Mouse (Mus musculus): ENCODE data around the gene Ccdc14. TPM values are rescaled to one million over a fixed set of nuclear protein-coding genes. Genes with fewer than 3 reads are reported as not detected.
A peak's percentile ranks its signal among the peaks of the same experiment; 100 is the strongest.
"Not testable (repeated sequence)": the region's sequence is repeated elsewhere in the genome, so short reads cannot be mapped to it uniquely, and the experiment has no call there.

Ccdc14 gene
- polyA plus RNA-seq, 1 experiment from 2014 or later: 4.4 TPM

GRCm38 (mm10) chr16:34728610-34729009 lies 38.2 kb downstream of the Ccdc14 start:
- not testable (repeated sequence) for H3K9ac ChIP-seq; H3K9me3 ChIP-seq (replicated peaks); H3K4me2 ChIP-seq; H3K4me1 ChIP-seq; ATAC-seq; H3K27me3 ChIP-seq (replicated peaks); H3K36me3 ChIP-seq; H3K27ac ChIP-seq; H3K4me3 ChIP-seq

DNA sequence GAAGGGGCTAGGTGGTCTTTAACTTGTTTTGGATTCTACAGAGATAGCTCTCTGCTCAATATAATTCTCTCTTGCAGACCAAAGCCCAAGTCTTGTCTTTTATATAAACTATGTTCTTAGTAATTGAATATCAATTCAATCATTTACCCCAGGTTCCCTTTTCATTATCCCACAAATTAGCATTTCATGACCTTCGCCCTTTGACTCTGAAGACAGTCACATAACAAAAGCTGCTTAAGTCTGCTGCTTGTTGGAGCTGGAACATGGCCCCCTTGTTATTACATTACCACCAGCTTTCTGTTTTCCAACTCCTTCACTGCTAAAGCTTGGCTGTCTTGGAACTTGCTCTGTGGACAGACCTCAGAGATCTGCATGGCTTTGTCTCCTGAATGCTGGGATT lies 39.0 kb downstream of the Ccdc14 start:
- Histone ChIP-seq H3K9me3 (replicated peaks) (no peaks in the 10 kb centered on the region), H3K27ac (no peak overlapping the region), H3K27me3 (replicated peaks) (no peaks in the 10 kb centered on the region), H3K36me3 (peaks cover 4% of the 10 kb centered on the region; the same call in 1 of the 2 replicates), H3K9ac (no peak overlapping the region), H3K4me1 (peaks cover 6% of the 10 kb centered on the region; the same call in 1 of the 2 replicates), H3K4me2 (no peak overlapping the region), H3K4me3 (no peak overlapping the region)
- WGBS (ENCODE audit: insufficient replicate concordance): 64% methylated on average over 1 of the region's 1 CpGs
- ATAC-seq: no peak

GRCm38 (mm10) chr16:34738656-34739233 lies 48.3 kb downstream of the Ccdc14 start:
- no peak overlapping the region for H3K4me3 ChIP-seq
- no peaks in the 10 kb centered on the region for H3K9me3 ChIP-seq (replicated peaks)
- no peak overlapping the region for H3K9ac ChIP-seq
- no peaks in the 10 kb centered on the region for H3K4me1 ChIP-seq
- H3K4me2 ChIP-seq: no peak overlapping the region
- WGBS (ENCODE audit: insufficient replicate concordance): 59% methylated on average over 4 of the region's 4 CpGs
- no peaks in the 10 kb centered on the region for H3K36me3 ChIP-seq
- H3K27me3 ChIP-seq (replicated peaks): peaks cover 6% of the 10 kb centered on the region
- H3K27ac ChIP-seq: no peak overlapping the region
- no peak for ATAC-seq

DNA sequence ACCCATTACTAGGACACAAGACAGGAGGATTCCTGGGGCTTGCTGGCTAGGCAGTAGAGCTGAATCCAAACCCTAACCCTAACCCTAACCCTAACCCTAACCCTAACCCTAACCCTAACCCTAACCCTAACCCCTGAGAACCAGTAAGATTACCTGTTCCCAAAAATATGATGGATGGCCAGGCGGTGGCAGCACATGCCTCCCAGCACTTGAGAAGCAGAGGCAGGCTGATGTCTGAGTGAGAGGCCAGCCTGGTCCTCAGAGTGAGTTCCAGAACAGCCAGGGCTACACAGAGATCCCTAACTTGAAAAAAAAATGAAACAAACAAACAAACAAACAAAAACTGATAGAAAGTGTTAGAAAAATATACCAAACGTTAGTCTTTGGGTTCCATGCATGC lies 52.5 kb downstream of the Ccdc14 start:
- H3K36me3 ChIP-seq: no peaks in the 10 kb centered on the region
- peaks cover 40% of the 10 kb centered on the region for H3K27me3 ChIP-seq (replicated peaks)
- no peak for ATAC-seq
- H3K4me2 ChIP-seq: no peak overlapping the region
- no peak overlapping the region for H3K27ac ChIP-seq
- WGBS (ENCODE audit: insufficient replicate concordance): 26% methylated on average over 2 of the region's 2 CpGs
- no peaks in the 10 kb centered on the region for H3K9me3 ChIP-seq (replicated peaks)
- H3K4me3 ChIP-seq: no peak overlapping the region
- peaks cover 9% of the 10 kb centered on the region for H3K4me1 ChIP-seq
- no peak overlapping the region for H3K9ac ChIP-seq

- no peak within 1 kb of the TSS; the same call in none of the 2 replicates for H3K9ac ChIP-seq
These were observed 54.7 kb downstream of the Ccdc14 start, which contains the start of gene Mylk for GRCm38 (mm10) chr16:34745065-34745585. Mylk (plus strand) TSS chr16:34745210.

GRCm38 (mm10) chr16:34748081-34748720 lies 57.8 kb downstream of the Ccdc14 start:
- H3K4me2 ChIP-seq: no peak overlapping the region

More at GRCm38 (mm10) chr16:34745065-34745585, 54.7 kb downstream of the Ccdc14 start, which contains the start of gene Mylk:
- Histone ChIP-seq H3K4me3 (peak within 1 kb of the TSS; percentile 44), H3K36me3 (no peaks in the 10 kb centered on the region), H3K9me3 (replicated peaks) (no peaks in the 10 kb centered on the region), H3K4me2 (peak within 1 kb of the TSS; percentile 68), H3K27me3 (replicated peaks) (peaks cover 46% of the 10 kb centered on the region), H3K27ac (no peak within 1 kb of the TSS), H3K4me1 (peaks cover 9% of the 10 kb centered on the region)
- under 1% methylated on average over 48 of the region's 48 CpGs for WGBS (ENCODE audit: insufficient replicate concordance)
- peak; percentile 83 for ATAC-seq

DNA sequence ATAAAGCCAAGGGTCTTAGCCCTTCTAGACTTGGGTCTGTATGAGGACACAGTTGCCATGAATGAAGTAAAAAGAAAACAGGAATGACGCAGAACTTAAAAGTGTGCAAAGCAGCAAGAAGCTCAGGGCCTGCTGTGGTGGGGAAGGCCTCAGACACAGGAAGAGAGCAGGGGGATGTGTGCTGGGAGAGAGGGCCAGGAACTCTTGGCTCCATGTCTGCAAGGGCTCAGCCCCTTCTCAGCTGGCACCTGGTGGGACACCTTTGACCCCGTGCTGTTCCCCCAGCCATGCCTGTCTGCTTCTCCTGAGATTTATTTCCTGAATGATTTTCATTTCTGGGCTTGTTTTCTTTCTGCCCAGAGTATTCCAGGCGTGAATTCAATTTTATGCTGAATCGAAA lies 59.1 kb downstream of the Ccdc14 start:
- Histone ChIP-seq H3K4me2 (no peak overlapping the region), H3K4me3 (no peak overlapping the region), H3K27me3 (replicated peaks) (peaks cover 32% of the 10 kb centered on the region), H3K9me3 (replicated peaks) (no peaks in the 10 kb centered on the region), H3K9ac (no peak overlapping the region), H3K27ac (no peak overlapping the region), H3K36me3 (no peaks in the 10 kb centered on the region), H3K4me1 (peaks cover 9% of the 10 kb centered on the region)
- no peak for ATAC-seq
- WGBS (ENCODE audit: insufficient replicate concordance): 72% methylated on average over 4 of the region's 4 CpGs

More at GRCm38 (mm10) chr16:34748081-34748720, 57.8 kb downstream of the Ccdc14 start:
- no peak overlapping the region for H3K4me3 ChIP-seq
- no peak overlapping the region for H3K27ac ChIP-seq
- ATAC-seq: no peak
- 33% methylated on average over 11 of the region's 11 CpGs for WGBS (ENCODE audit: insufficient replicate concordance)
- no peaks in the 10 kb centered on the region for H3K9me3 ChIP-seq (replicated peaks)
- peaks cover 9% of the 10 kb centered on the region for H3K4me1 ChIP-seq
- H3K9ac ChIP-seq: no peak overlapping the region
- H3K27me3 ChIP-seq (replicated peaks): peaks cover 46% of the 10 kb centered on the region
- H3K36me3 ChIP-seq: no peaks in the 10 kb centered on the region

- no peaks in the 10 kb centered on the region for H3K4me1 ChIP-seq
- no peaks in the 10 kb centered on the region for H3K9me3 ChIP-seq (replicated peaks)
- no peak overlapping the region for H3K4me2 ChIP-seq
- H3K9ac ChIP-seq: no peak overlapping the region
- H3K4me3 ChIP-seq: no peak overlapping the region
- WGBS (ENCODE audit: insufficient replicate concordance): 65% methylated on average over 3 of the region's 3 CpGs
- ATAC-seq: no peak
- H3K27me3 ChIP-seq (replicated peaks): peaks cover 9% of the 10 kb centered on the region
- H3K27ac ChIP-seq: no peak overlapping the region
- H3K36me3 ChIP-seq: no peaks in the 10 kb centered on the region
These were observed 61.6 kb downstream of the Ccdc14 start for GRCm38 (mm10) chr16:34752026-34752425.

GRCm38 (mm10) chr16:34752977-34753376 lies 62.6 kb downstream of the Ccdc14 start:
- Histone ChIP-seq H3K27ac (no peak overlapping the region), H3K4me2 (no peak overlapping the region), H3K9me3 (replicated peaks) (no peaks in the 10 kb centered on the region), H3K36me3 (no peaks in the 10 kb centered on the region), H3K4me1 (no peaks in the 10 kb centered on the region), H3K27me3 (replicated peaks) (peaks cover 6% of the 10 kb centered on the region), H3K4me3 (no peak overlapping the region), H3K9ac (no peak overlapping the region)
- no peak for ATAC-seq
- 35% methylated on average over 3 of the region's 3 CpGs for WGBS (ENCODE audit: insufficient replicate concordance)

GRCm38 (mm10) chr16:34756991-34757390 lies 66.6 kb downstream of the Ccdc14 start:
- no peak for ATAC-seq
- no peak overlapping the region for H3K4me2 ChIP-seq
- no peaks in the 10 kb centered on the region for H3K4me1 ChIP-seq
- H3K27ac ChIP-seq: no peak overlapping the region
- no peaks in the 10 kb centered on the region for H3K27me3 ChIP-seq (replicated peaks)
- H3K4me3 ChIP-seq: no peak overlapping the region
- no peaks in the 10 kb centered on the region for H3K9me3 ChIP-seq (replicated peaks)
- H3K36me3 ChIP-seq: no peaks in the 10 kb centered on the region
- no peak overlapping the region for H3K9ac ChIP-seq
- WGBS (ENCODE audit: insufficient replicate concordance): 60% methylated on average over 7 of the region's 7 CpGs

- H3K4me1 ChIP-seq: no peaks in the 10 kb centered on the region
- no peak overlapping the region for H3K4me3 ChIP-seq
- no peak overlapping the region for H3K4me2 ChIP-seq
- no peak for ATAC-seq
- H3K9me3 ChIP-seq (replicated peaks): no peaks in the 10 kb centered on the region
- no peak overlapping the region for H3K9ac ChIP-seq
- H3K27me3 ChIP-seq (replicated peaks): no peaks in the 10 kb centered on the region
- 44% methylated on average over 5 of the region's 5 CpGs for WGBS (ENCODE audit: insufficient replicate concordance)
- no peaks in the 10 kb centered on the region for H3K36me3 ChIP-seq
- H3K27ac ChIP-seq: no peak overlapping the region
These were observed 67.8 kb downstream of the Ccdc14 start for GRCm38 (mm10) chr16:34758205-34758604.

- no peaks in the 10 kb centered on the region for H3K36me3 ChIP-seq
- no peak overlapping the region for H3K27ac ChIP-seq
- no peak for ATAC-seq
- H3K9me3 ChIP-seq (replicated peaks): no peaks in the 10 kb centered on the region
- no peak overlapping the region for H3K4me3 ChIP-seq
- 75% methylated on average over 9 of the region's 9 CpGs for WGBS (ENCODE audit: insufficient replicate concordance)
- H3K4me1 ChIP-seq: no peaks in the 10 kb centered on the region
- H3K9ac ChIP-seq: no peak overlapping the region
- H3K4me2 ChIP-seq: no peak overlapping the region
- H3K27me3 ChIP-seq (replicated peaks): no peaks in the 10 kb centered on the region
These were observed 73.7 kb downstream of the Ccdc14 start for GRCm38 (mm10) chr16:34763959-34764591.

Measured in liver, embryonic 12.5 days (tissue).